Mouse (Mus musculus) layer of hippocampus, adult 8-10 months (tissue): ENCODE measurements around the gene Ccdc84. TPM values are rescaled to one million over a fixed set of nuclear protein-coding genes. Genes with fewer than 3 reads are reported as not detected.
"Not testable (repeated sequence)": the region's sequence is repeated elsewhere in the genome, so short reads cannot be mapped to it uniquely, and the experiment has no call there.

ENCODE experiments used
- DNase-seq, 2 experiments: peaks; one replicate each; pipeline ENCODE4 v3.0.0; 2022; ENCODE audit warnings: low spot score in 2 of 2
- total RNA-seq, 4 experiments: library from RNA; stranded (reverse); gene quantifications; 2 replicates each; pipeline ENCODE4 v1.2.4; 2022

Gene Ccdc84
- total RNA-seq, 4 experiments from 2014 or later, result 21.1 to 24.9 (median 23.4) TPM

GRCm38 (mm10) chr9:44408693-44409092 is 9.7 kb downstream of the Ccdc84 start:
- DNase-seq, result not testable (repeated sequence)

DNA sequence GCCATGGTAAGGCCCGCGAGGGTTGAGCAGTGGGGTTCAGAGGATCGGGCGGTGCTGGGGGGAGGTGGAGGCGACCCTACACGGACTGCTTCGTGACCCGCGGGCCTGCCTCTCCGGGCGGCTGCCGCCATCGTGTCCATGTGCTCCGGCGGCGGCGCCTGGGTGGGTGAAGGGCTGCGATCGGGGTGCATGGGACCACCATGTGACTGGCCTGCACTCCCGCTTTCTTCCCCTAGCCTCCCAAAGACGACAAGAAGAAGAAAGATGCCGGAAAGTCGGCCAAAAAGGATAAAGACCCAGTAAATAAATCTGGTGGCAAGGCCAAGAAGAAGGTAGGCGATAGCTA is 10.6 kb downstream of the Ccdc84 start:
- DNase-seq, result no peak

GRCm38 (mm10) chr9:44406906-44407751 is 11.2 kb downstream of the Ccdc84 start, which contains the start of the genes Rps25 and Trappc4:
Rps25 (plus strand) TSS chr9:44407139.
Trappc4 (minus strand) TSS chr9:44407600.
- DNase-seq, result peak; percentile 90 to 92

DNA sequence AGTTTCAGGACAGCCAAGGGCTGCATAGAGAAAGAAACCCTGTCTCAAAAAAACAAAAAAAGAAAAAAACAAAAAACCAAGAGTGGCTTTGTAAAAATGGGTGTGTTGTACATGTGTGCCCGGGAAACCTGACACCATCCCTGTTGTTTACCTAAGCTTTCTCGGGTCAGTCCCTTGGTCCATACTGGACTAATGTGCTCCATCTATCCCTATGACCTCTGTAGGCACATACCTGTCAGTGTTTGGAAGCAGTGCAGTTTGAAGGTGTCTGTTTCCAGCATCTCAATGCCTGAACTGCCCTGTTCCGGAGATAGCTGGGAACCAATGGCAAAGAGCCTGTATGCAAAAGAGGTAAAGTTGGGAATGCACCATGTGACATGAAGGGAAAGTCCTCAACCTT is 13.4 kb downstream of the Ccdc84 start:
- no peak for DNase-seq

GRCm38 (mm10) chr9:44401081-44401480 is 17.3 kb downstream of the Ccdc84 start:
- DNase-seq, result no peak

DNA sequence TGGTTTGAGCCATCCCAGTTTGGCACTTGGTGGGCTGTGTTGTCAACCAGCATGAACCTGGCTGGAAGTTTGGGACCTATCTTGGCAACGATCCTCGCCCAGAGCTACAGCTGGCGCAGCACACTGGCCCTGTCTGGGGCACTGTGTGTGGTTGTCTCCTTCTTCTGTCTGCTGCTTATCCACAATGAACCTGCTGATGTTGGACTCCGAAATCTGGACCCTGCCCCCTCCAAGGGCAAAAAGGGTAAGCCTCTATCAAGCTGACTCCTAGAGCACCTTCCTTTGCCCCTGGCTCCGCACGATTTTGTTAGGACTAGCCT is 18.6 kb downstream of the Ccdc84 start:
- no peak for DNase-seq

- DNase-seq, result no peak
Measured at GRCm38 (mm10) chr9:44399114-44399794, 19.1 kb downstream of the Ccdc84 start.

DNA sequence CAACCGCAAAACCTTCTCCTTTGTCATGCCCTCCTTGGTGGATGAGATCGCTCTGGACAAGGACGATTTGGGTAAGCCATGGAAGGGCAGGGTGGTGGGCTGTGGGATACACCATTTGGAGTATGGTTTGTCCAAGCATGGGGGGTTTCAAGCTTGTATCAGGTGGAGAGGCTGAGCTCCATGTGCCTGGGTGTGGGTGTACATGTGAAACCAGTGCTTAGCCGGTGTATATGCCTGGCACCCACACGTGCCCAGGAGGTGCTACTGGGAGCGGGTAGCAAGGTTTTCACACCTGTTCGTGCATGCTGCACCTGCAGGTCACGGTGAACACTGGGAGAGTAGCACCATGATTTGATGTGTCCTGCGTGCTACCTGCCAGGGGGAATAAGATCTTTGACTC is 19.8 kb downstream of the Ccdc84 start:
- DNase-seq, result no peak

GRCm38 (mm10) chr9:44398087-44398486 is 20.3 kb downstream of the Ccdc84 start:
- no peak for DNase-seq

DNA sequence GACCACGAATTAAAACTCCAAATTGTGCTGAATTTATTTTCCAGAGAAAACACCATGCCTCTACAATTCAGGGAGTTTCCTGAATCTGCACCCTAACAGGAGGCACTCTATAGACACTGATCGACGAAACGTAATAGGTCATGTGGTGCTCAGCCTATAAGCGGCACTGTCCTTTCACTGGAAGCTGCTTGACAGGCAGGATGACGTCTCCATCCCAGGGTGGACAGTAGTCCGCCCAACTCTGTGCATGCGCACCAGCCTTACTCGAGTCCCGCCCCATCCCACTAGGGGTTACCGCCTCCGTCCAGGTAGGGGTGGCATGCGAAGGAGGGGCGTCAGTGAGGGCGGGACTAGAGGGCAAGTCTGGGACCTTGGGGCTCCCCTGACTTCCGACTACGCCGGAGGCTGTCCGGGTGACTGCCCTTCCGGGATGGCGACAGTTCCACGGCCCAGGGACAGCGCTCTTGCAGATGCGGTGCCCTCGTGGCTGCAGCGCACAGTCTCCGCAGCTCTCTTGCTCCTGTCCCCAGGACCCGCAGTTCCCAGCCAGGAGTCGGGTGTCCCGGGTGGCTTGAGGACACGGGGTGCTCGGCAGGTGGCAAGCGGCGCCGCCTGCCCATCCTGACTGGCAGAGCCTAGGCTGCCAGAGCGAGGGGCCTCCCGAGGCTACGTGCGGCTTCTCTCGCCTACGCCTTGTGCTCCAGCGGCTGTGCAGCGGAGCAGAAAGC is 21.5 kb downstream of the Ccdc84 start, which contains the start of gene Slc37a4:
Gene Slc37a4 (plus strand): TSS at position 169 of the 728 bp plus-strand sequence.
- peak; percentile 91 to 96 for DNase-seq

GRCm38 (mm10) chr9:44391466-44391865 is 26.9 kb downstream of the Ccdc84 start:
- DNase-seq, result peak in 1 of 2 experiments; percentile 59

GRCm38 (mm10) chr9:44389273-44389672 is 29.1 kb downstream of the Ccdc84 start:
- DNase-seq, result no peak

DNA sequence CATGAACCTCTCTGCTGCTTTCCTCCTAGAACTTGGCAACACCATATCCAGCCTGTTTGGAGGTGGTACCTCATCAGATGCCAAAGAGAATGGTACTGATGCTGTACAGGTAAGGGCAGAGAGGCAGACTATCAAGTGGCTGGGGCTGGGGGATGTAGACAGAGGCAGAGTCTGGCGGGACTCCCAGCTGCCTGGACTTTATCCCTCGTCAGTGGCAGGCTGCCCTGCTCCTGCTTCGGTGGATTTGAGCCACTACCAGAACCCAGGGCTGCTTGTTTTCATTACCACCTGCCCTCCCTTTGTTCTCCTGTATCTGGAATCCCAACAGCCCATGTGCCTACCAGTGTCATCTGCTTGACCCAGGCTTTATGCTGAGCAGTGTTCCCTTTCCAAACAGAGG is 31.1 kb downstream of the Ccdc84 start:
- DNase-seq, result no peak

- DNase-seq, result no peak
Measured at GRCm38 (mm10) chr9:44384596-44384995, 33.8 kb downstream of the Ccdc84 start.

GRCm38 (mm10) chr9:44379862-44380261 is 38.5 kb downstream of the Ccdc84 start:
- DNase-seq, result peak in 1 of 2 experiments; percentile 40

GRCm38 (mm10) chr9:44379054-44379834 is 39.1 kb downstream of the Ccdc84 start, which contains the start of gene Hyou1:
Hyou1 (plus strand) TSS chr9:44379490.
- peak; percentile 98 to 99 for DNase-seq

DNA sequence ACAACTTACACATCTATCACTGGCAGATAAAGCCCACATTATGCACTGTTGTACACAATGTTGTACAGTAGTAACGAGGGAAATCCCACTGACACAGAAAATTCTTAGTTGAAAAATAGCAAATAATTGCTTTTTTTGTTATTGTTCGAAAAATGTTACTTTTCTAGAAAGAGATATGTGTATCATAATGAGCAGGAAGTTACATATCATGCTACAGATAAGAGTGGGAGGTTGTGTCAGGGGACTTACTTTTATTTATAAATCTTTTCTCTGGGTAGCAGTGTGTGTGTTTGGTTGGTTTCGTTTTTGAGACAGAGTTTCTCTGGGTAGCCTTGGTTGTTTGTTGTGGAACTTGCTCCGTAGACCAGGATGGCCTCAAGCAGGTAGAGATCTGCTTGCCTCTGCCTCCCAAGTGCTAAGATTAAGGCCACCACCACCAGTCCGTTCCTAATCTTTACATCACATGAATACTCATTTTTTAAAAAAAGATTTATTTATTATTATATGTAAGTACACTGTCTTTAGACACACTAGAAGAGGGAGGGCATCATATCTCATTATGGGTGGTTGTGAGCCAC is 40.1 kb downstream of the Ccdc84 start:
- no peak for DNase-seq

DNA sequence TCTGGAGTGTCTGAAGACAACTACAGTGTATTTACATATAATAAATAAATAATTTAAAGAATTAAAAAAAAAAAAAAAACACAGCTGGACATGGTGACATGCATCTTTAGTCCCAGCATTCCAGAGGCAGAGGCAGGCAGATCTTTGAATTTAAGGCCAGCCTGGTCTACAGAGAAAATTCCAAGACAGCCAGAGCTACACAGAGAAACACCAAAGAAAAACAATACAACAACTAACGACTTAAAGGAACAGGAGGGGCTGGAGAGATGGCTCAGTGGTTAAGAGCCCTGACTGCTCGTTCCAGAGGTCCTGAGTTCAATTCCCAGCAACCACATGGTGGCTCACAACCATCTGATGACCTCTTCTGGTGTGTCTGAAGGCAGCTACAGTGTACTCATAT is 41.0 kb downstream of the Ccdc84 start:
- DNase-seq, result not testable (repeated sequence)

- no peak for DNase-seq
Measured at GRCm38 (mm10) chr9:44376141-44376540, 42.2 kb downstream of the Ccdc84 start.

DNA sequence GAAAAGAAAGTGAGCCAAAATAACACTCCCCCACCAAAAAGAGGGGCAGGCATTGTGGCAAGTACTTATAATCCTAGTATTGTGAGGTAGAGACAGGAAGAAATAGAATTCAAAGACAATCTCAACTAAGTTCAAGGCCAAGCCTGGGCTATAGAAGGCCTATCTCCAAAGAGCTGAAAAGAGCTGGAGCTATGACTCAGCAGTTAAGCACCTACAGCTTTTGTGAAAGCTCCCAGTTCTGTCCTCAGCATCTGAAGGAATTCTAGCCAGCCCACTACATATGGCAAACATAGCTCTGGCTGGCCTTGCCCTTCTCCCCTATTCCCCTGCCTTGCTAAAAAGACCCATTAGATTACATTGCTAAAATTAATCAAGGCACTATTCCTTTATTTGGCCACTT is 45.0 kb downstream of the Ccdc84 start:
- no peak for DNase-seq

- DNase-seq, result no peak
Measured at GRCm38 (mm10) chr9:44364480-44364879, 53.9 kb downstream of the Ccdc84 start.
